17 mouse cellular contexts compared by ENCODE assay signal in genomic region chr6:99492937-99493336, GRCm38 (mm10). TPM values are rescaled to one million over a fixed set of nuclear protein-coding genes. Genes with fewer than 3 reads are reported as not detected.
DNase-seq lines count a peak whose midpoint lies in the region; ATAC-seq and TF ChIP-seq lines count a peak whose summit lies in the region.
"Had no signal": no experiment of that assay in that cellular context is flagged by ENCODE, and none has a peak within 500 bp of the region (broad histone marks: within the 10 kb centered on the region; RNA-seq: fewer than 3 reads in every experiment).

No protein-coding gene starts in this region.

- peaks cover 6% of the 10 kb centered on the region; the same call in 1 of the 2 replicates for H3K36me3 ChIP-seq in heart, adult 2 months (ENCODE audit: control insufficient read depth, insufficient read depth, low read length)
- no peaks in the 10 kb centered on the region for H3K36me3 ChIP-seq in heart, embryonic 11.5 days (ENCODE audit: control insufficient read depth, insufficient read depth, low read length)
- no peaks in the 10 kb centered on the region for H3K36me3 ChIP-seq in liver, embryonic 15.5 days (replicated peaks)
- H3K36me3 ChIP-seq: embryonic facial prominence, embryonic 15.5 days; limb, embryonic 15.5 days; neural tube, embryonic 12.5 days had no signal

- no peaks in the 10 kb centered on the region for H3K9me3 ChIP-seq in heart, embryonic 11.5 days (replicated peaks; ENCODE audit: control insufficient read depth, low read length)
- no peaks in the 10 kb centered on the region for H3K9me3 ChIP-seq in liver, embryonic 15.5 days (replicated peaks)
- H3K9me3 ChIP-seq: embryonic facial prominence, embryonic 15.5 days; forebrain, embryonic 13.5 days; limb, embryonic 15.5 days; neural tube, embryonic 12.5 days had no signal

- H3K9ac ChIP-seq in heart, adult 2 months (ENCODE audit: low read depth, low read length): no peak overlapping the region
- H3K9ac ChIP-seq in heart, embryonic 11.5 days (ENCODE audit: low read depth, low read length): no peak overlapping the region
- H3K9ac ChIP-seq in liver, embryonic 15.5 days: no peak overlapping the region
- H3K9ac ChIP-seq: embryonic facial prominence, embryonic 15.5 days; forebrain, embryonic 13.5 days; limb, embryonic 15.5 days; neural tube, embryonic 12.5 days had no signal

- TF ChIP-seq CTCF in heart, adult 2 months (IDR thresholded peaks at IDR 0.05): peak; percentile 28

- H3K4me2 ChIP-seq in heart, embryonic 11.5 days: no peak overlapping the region
- no peak overlapping the region for H3K4me2 ChIP-seq in liver, embryonic 15.5 days
- H3K4me2 ChIP-seq: embryonic facial prominence, embryonic 15.5 days; forebrain, embryonic 13.5 days; limb, embryonic 15.5 days; neural tube, embryonic 12.5 days had no signal

- DNase-seq in heart, adult 2 months: no peak
- DNase-seq in 3T3-L1 (ENCODE audit: low read depth, low spot score): peak; percentile 40
- peak; percentile 35 for DNase-seq in c-Kit-positive CD71-positive TER-119-positive erythroid progenitor cells, embryonic 14.5 days (ENCODE audit: low spot score)
- no peak for DNase-seq in retina, embryonic 14.5 days (ENCODE audit: low spot score)
- no peak for DNase-seq in natural killer cell, adult 2 months (ENCODE audit: low spot score in 2 of 2)
- DNase-seq in embryo, embryonic 10.5 days (ENCODE audit: low spot score): no peak
- DNase-seq: adrenal gland, adult 8-10 months; cerebellum, adult 8-10 months; heart, postnatal 14 days; kidney, postnatal 14 days; thymus, adult 18-20 months had no signal

- WGBS in heart, adult 2 months: 24% methylated on average over 3 of the region's 3 CpGs
- WGBS in heart, embryonic 11.5 days (ENCODE audit: insufficient replicate concordance): 15% methylated on average over 3 of the region's 3 CpGs
- WGBS in liver, embryonic 15.5 days (ENCODE audit: insufficient replicate concordance): 19% methylated on average over 3 of the region's 3 CpGs

- no peak overlapping the region for H3K27ac ChIP-seq in heart, adult 2 months
- no peak overlapping the region for H3K27ac ChIP-seq in heart, embryonic 11.5 days (ENCODE audit: low read depth, low read length)
- 0 out of 2 replicates have a peak overlapping the region, but pooled peaks have one; percentile 30 for H3K27ac ChIP-seq in liver, embryonic 15.5 days (replicated peaks)
- H3K27ac ChIP-seq: embryonic facial prominence, embryonic 15.5 days; forebrain, embryonic 13.5 days; limb, embryonic 15.5 days; neural tube, embryonic 12.5 days had no signal

- intact Hi-C loops in heart, adult 2 months (cut with DNase I): no loop called here

- H3K4me3 ChIP-seq in heart, adult 2 months: no peak overlapping the region
- no peak overlapping the region for H3K4me3 ChIP-seq in heart, embryonic 11.5 days (ENCODE audit: low read depth, low read length)
- H3K4me3 ChIP-seq in liver, embryonic 15.5 days (replicated peaks): no peak overlapping the region
- H3K4me3 ChIP-seq: embryonic facial prominence, embryonic 15.5 days; forebrain, embryonic 13.5 days; limb, embryonic 15.5 days; neural tube, embryonic 12.5 days had no signal

- no peak for TF ChIP-seq EP300 in heart, adult 2 months (IDR thresholded peaks at IDR 0.05; ENCODE audit: insufficient read depth, low read depth, low read length)

- no peaks in the 10 kb centered on the region for H3K79me2 ChIP-seq in heart, adult 2 months (replicated peaks; ENCODE audit: control insufficient read depth, insufficient read depth, low read length)

- H3K27me3 ChIP-seq in heart, adult 2 months (ENCODE audit: control insufficient read depth, insufficient read depth, low read length): no peaks in the 10 kb centered on the region
- H3K27me3 ChIP-seq in heart, embryonic 11.5 days (ENCODE audit: control insufficient read depth, insufficient read depth, low read length): no peaks in the 10 kb centered on the region
- no peaks in the 10 kb centered on the region for H3K27me3 ChIP-seq in liver, embryonic 15.5 days
- H3K27me3 ChIP-seq: limb, embryonic 15.5 days; neural tube, embryonic 12.5 days had no signal

- ATAC-seq in heart, embryonic 11.5 days (replicated peaks; ENCODE audit: insufficient number of reproducible peaks, low FRiP score, low TSS enrichment): no peak
- 0 out of 2 replicates have a peak, but pooled peaks have one; percentile 45 for ATAC-seq in liver, embryonic 15.5 days (ENCODE audit: insufficient read depth)
- ATAC-seq: forebrain, embryonic 13.5 days had no signal

- TF ChIP-seq POLR2A in heart, adult 2 months (IDR thresholded peaks at IDR 0.05; ENCODE audit: insufficient read depth, low read depth, low read length): no peak

- H3K4me1 ChIP-seq in heart, adult 2 months (ENCODE audit: control insufficient read depth, insufficient read depth, low read length): peaks cover 5% of the 10 kb centered on the region
- H3K4me1 ChIP-seq in heart, embryonic 11.5 days (ENCODE audit: control insufficient read depth, insufficient read depth, low read length): peaks cover 15% of the 10 kb centered on the region; the same call in 1 of the 2 replicates
- H3K4me1 ChIP-seq in liver, embryonic 15.5 days (replicated peaks): peaks cover 44% of the 10 kb centered on the region
- H3K4me1 ChIP-seq: forebrain, embryonic 13.5 days; neural tube, embryonic 12.5 days had no signal

RNA-seq across cellular contexts. Expression of gene Foxp1, which starts 29.6 kb away (rescaled TPM):
- 10 to 100 TPM; 26.4 to 31.6 TPM for total RNA-seq in heart, adult 2 months (2021)
- polyA plus RNA-seq in heart, adult 2 months (2012; rRNA removed): 22.9 and 29.1 TPM in 2 replicates
- polyA plus RNA-seq in heart, embryonic 11.5 days (2014; fragmentation: Nextera tagmentation; extraction: Ambion mirVana): 97.9 and 110 TPM in 2 replicates
- 15.2 and 15.4 TPM in 2 replicates for polyA plus RNA-seq in liver, embryonic 15.5 days (2015; fragmentation: Nextera tagmentation; extraction: Ambion mirVana)

Comparison
In these comparisons a context has a peak if more than half of its experiments do, and no peak if none do; other contexts are left out.
1. DNase-seq: peak in 3T3-L1 (single experiment) and c-Kit-positive CD71-positive TER-119-positive erythroid progenitor cells, embryonic 14.5 days (single experiment); none in heart, adult 2 months (0 of 2), retina, embryonic 14.5 days (single experiment), natural killer cell, adult 2 months (0 of 2) and embryo, embryonic 10.5 days (single experiment).